Comparison of ENCODE assay signal across 20 mouse cellular contexts in the genomic region with DNA sequence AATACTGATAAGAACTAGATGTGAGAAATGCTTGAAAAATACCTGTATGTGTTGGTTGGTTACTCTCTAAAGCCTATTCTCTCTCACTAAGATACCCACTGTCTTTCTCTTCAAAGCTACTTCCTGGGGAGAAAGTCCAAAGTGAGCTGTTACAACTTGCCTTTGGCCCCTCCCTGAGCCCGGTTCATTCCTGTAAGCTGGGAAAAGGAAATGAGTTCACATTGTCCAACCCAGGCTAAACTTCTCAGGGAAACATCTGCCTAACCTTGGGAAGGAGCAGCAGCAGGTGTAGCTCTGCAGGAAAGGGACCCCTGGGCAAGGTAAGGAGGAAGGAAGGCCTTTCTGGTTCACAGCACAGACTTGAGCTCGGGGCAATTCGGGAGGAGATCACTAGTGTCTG. TPM values are rescaled to one million over a fixed set of nuclear protein-coding genes. Genes with fewer than 3 reads are reported as not detected.
DNase-seq lines count a peak whose midpoint lies in the region; ATAC-seq lines count a peak whose summit lies in the region.
"Had no signal": no experiment of that assay in that cellular context is flagged by ENCODE, and none has a peak within 500 bp of the region (broad histone marks: within the 10 kb centered on the region; RNA-seq: fewer than 3 reads in every experiment).

No protein-coding gene starts in this region.

- DNase-seq in kidney, adult 18-20 months = peak; percentile 42
- peak; percentile 70 for DNase-seq in ZHBTc4 (ENCODE audit: low read depth, low spot score)
- peak; percentile 33 for DNase-seq in kidney, postnatal 10 days
- no peak for DNase-seq in heart, postnatal 36 days
- DNase-seq in left cerebral cortex, adult 11 months (ENCODE audit: low spot score) = no peak
- DNase-seq in cerebellum, adult 11-12 months = no peak
- DNase-seq: left cerebral cortex, postnatal 4 days; spleen, adult 18-20 months had no signal

- H3K4me2 ChIP-seq in kidney, embryonic 16.5 days (replicated peaks; ENCODE audit: low read depth, low read length) = no peak overlapping the region
- H3K4me2 ChIP-seq in stomach, embryonic 14.5 days (replicated peaks; ENCODE audit: low read depth, low read length) = no peak overlapping the region
- H3K4me2 ChIP-seq: heart, embryonic 12.5 days; hindbrain, embryonic 15.5 days; liver, embryonic 12.5 days; midbrain, embryonic 15.5 days had no signal

- intact Hi-C loops in heart, postnatal 36 days (cut with DNase I) = no loop called here

- ATAC-seq in kidney, embryonic 16.5 days (ENCODE audit: low FRiP score, low TSS enrichment) = no peak
- peak; percentile 46; the same call in 1 of the 2 replicates for ATAC-seq in stomach, embryonic 14.5 days (ENCODE audit: insufficient number of reproducible peaks, insufficient read depth, low FRiP score, low read depth)
- ATAC-seq: forebrain, embryonic 16.5 days; liver, embryonic 12.5 days; lung, postnatal 0 days; midbrain, embryonic 15.5 days had no signal

- no peak overlapping the region for H3K9ac ChIP-seq in kidney, embryonic 16.5 days (replicated peaks; ENCODE audit: low read length)
- H3K9ac ChIP-seq in stomach, embryonic 14.5 days (replicated peaks; ENCODE audit: low read depth, low read length) = no peak overlapping the region
- H3K9ac ChIP-seq: heart, embryonic 12.5 days; hindbrain, embryonic 15.5 days; liver, embryonic 12.5 days; midbrain, embryonic 15.5 days had no signal

- H3K4me1 ChIP-seq in kidney, embryonic 16.5 days (ENCODE audit: insufficient read depth, low read length) = 0 out of 2 replicates have a peak, but pooled peaks cover 4% of the 10 kb centered on the region
- no peaks in the 10 kb centered on the region for H3K4me1 ChIP-seq in stomach, embryonic 14.5 days (ENCODE audit: control insufficient read depth, insufficient read depth, low read length)
- H3K4me1 ChIP-seq: embryonic facial prominence, embryonic 10.5 days; heart, embryonic 12.5 days; hindbrain, embryonic 15.5 days; megakaryocyte, embryonic 14.5 days; midbrain, embryonic 15.5 days had no signal

- no peak overlapping the region for H3K4me3 ChIP-seq in kidney, embryonic 16.5 days (ENCODE audit: low read length)
- no peak overlapping the region for H3K4me3 ChIP-seq in stomach, embryonic 14.5 days (ENCODE audit: low read depth, low read length)
- H3K4me3 ChIP-seq: embryonic facial prominence, embryonic 10.5 days; erythroblast, embryonic 14.5 days; heart, embryonic 12.5 days; hindbrain, embryonic 15.5 days; layer of hippocampus, adult 2 months; liver, embryonic 12.5 days; megakaryocyte, embryonic 14.5 days; midbrain, embryonic 15.5 days had no signal

- H3K36me3 ChIP-seq in kidney, embryonic 16.5 days (ENCODE audit: insufficient read depth, low read length) = no peaks in the 10 kb centered on the region
- H3K36me3 ChIP-seq in stomach, embryonic 14.5 days (ENCODE audit: control insufficient read depth, insufficient read depth, low read length) = no peaks in the 10 kb centered on the region
- H3K36me3 ChIP-seq: embryonic facial prominence, embryonic 10.5 days; heart, embryonic 12.5 days; hindbrain, embryonic 15.5 days; liver, embryonic 12.5 days; midbrain, embryonic 15.5 days had no signal

- H3K27ac ChIP-seq in kidney, embryonic 16.5 days (ENCODE audit: low read length) = no peak overlapping the region
- no peak overlapping the region for H3K27ac ChIP-seq in stomach, embryonic 14.5 days (ENCODE audit: low read length)
- H3K27ac ChIP-seq: embryonic facial prominence, embryonic 10.5 days; hindbrain, embryonic 15.5 days; layer of hippocampus, adult 2 months; liver, embryonic 12.5 days; midbrain, embryonic 15.5 days had no signal

- H3K9me3 ChIP-seq in kidney, embryonic 16.5 days (ENCODE audit: low read length) = no peaks in the 10 kb centered on the region
- no peaks in the 10 kb centered on the region for H3K9me3 ChIP-seq in stomach, embryonic 14.5 days (ENCODE audit: control insufficient read depth, low read depth, low read length)
- H3K9me3 ChIP-seq: embryonic facial prominence, embryonic 10.5 days; heart, embryonic 12.5 days; hindbrain, embryonic 15.5 days; liver, embryonic 12.5 days; megakaryocyte, embryonic 14.5 days; midbrain, embryonic 15.5 days had no signal

- H3K27me3 ChIP-seq in kidney, embryonic 16.5 days (ENCODE audit: insufficient read depth, low read length) = no peaks in the 10 kb centered on the region
- no peaks in the 10 kb centered on the region for H3K27me3 ChIP-seq in stomach, embryonic 14.5 days (ENCODE audit: control insufficient read depth, insufficient read depth, low read length)
- H3K27me3 ChIP-seq: heart, embryonic 12.5 days; hindbrain, embryonic 15.5 days; liver, embryonic 12.5 days; megakaryocyte, embryonic 14.5 days; midbrain, embryonic 15.5 days had no signal

- WGBS in kidney, embryonic 16.5 days = 48% methylated on average over 3 of the region's 3 CpGs
- 66% methylated on average over 3 of the region's 3 CpGs for whole genome bisulfite sequencing in stomach, embryonic 14.5 days

RNA-seq across cellular contexts. Expression of gene Pak1, which starts 42.4 kb away (rescaled TPM):
- 17.9 and 18.1 TPM in 2 replicates for polyA plus RNA-seq in kidney, embryonic 16.5 days (2015; fragmentation: Nextera tagmentation; extraction: Ambion mirVana)
- polyA plus RNA-seq in stomach, embryonic 14.5 days (2014; fragmentation: Nextera tagmentation; extraction: Ambion mirVana) = 35.7 and 36.2 TPM in 2 replicates
- 1 to 10 TPM in 1 of 2 experiments, under 1 TPM in 1; 0.61 to 2.0 TPM for total RNA-seq in heart, postnatal 36 days (2021)

Comparison
In these comparisons a context has a peak if more than half of its experiments do, and no peak if none do; other contexts are left out.
1. DNase-seq: peak in kidney, adult 18-20 months (single experiment), ZHBTc4 (single experiment) and kidney, postnatal 10 days (single experiment); none in heart, postnatal 36 days (0 of 2), left cerebral cortex, adult 11 months (single experiment) and cerebellum, adult 11-12 months (single experiment).